ENCODE assay signal across 15 mouse cellular contexts in the genomic region with DNA sequence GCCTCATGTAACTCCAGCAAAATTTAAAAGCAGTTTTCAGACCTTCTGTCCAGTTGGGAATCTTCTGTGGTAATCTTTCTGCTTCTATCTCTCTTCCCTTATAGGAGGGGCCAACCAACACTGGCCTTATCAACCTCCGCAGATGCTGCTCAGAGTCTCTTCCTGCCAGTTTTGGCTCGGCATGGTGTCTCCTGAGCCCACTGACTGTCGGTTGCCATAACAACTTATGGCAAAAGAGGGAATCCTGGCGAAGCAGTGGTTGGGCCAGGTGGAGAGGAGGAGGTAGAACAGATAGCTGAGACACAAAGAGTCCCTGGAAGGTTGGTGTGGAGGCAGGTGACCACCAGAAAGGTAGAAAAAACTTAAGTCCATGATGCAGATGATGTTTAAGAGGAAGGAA.
DNase-seq lines count a peak whose midpoint lies in the region; ATAC-seq lines count a peak whose summit lies in the region.
"Had no signal": no experiment of that assay in that cellular context is flagged by ENCODE, and none has a peak within 500 bp of the region (broad histone marks: within the 10 kb centered on the region; RNA-seq: fewer than 3 reads in every experiment).

No protein-coding gene starts in this region.

- intact Hi-C loops in left cerebral cortex, postnatal 25 days (cut with DNase I) = loop anchor here (2.0 kb wide), 1 partner anchor 15 kb away; no protein-coding TSS in a partner anchor
- intact Hi-C loops in heart, postnatal 36 days (cut with DNase I) = no loop called here

- H3K36me3 ChIP-seq in heart, embryonic 10.5 days = no peaks in the 10 kb centered on the region
- H3K36me3 ChIP-seq: G1E; heart, embryonic 12.5 days; hindbrain, embryonic 13.5 days had no signal

- H3K27me3 ChIP-seq in heart, embryonic 10.5 days (ENCODE audit: insufficient read depth, poor library complexity, severe bottlenecking) = no peaks in the 10 kb centered on the region
- H3K27me3 ChIP-seq: heart, embryonic 12.5 days; hindbrain, embryonic 13.5 days had no signal

- H3K9me3 ChIP-seq in heart, embryonic 10.5 days = no peaks in the 10 kb centered on the region
- H3K9me3 ChIP-seq: G1E; heart, embryonic 12.5 days; hindbrain, embryonic 13.5 days had no signal

- peak; percentile 23 to 31 for DNase-seq in frontal cortex, postnatal 36 days (ENCODE audit: low spot score in 2 of 2)
- no peak for DNase-seq in frontal cortex, postnatal 25 days (ENCODE audit: low spot score in 2 of 2)
- DNase-seq in left cerebral cortex, postnatal 25 days (ENCODE audit: low spot score in 2 of 2) = peak; percentile 2 to 63
- DNase-seq in natural killer cell, adult 2 months (ENCODE audit: low spot score in 2 of 2) = no peak
- DNase-seq in heart, embryonic 10.5 days (ENCODE audit: low spot score) = no peak
- no peak for DNase-seq in heart, postnatal 36 days
- DNase-seq: B cell, adult 2 months; kidney, adult 9 months; lung, postnatal 10 days had no signal

- H3K4me3 ChIP-seq in heart, embryonic 10.5 days = no peak overlapping the region
- H3K4me3 ChIP-seq: heart, embryonic 12.5 days; hindbrain, embryonic 13.5 days had no signal

- ATAC-seq in erythroblast, adult 5-6 weeks (replicated peaks; ENCODE audit: low FRiP score, poor library complexity, severe bottlenecking) = peak; percentile 97
- peak; percentile 95 for ATAC-seq in megakaryocyte-erythroid progenitor cell, adult 5-6 weeks (replicated peaks; ENCODE audit: low FRiP score, low TSS enrichment, poor library complexity, severe bottlenecking)
- ATAC-seq: activated CD4-positive, CD25-positive, alpha-beta regulatory T cell, adult 4 months had no signal

- WGBS in heart, embryonic 10.5 days = 10% methylated on average over 4 of the region's 4 CpGs

- H3K27ac ChIP-seq in heart, embryonic 10.5 days = no peak overlapping the region
- H3K27ac ChIP-seq: hindbrain, embryonic 13.5 days had no signal

- H3K4me1 ChIP-seq in heart, embryonic 10.5 days = no peaks in the 10 kb centered on the region
- H3K4me1 ChIP-seq: heart, embryonic 12.5 days; hindbrain, embryonic 13.5 days had no signal

Comparison
In these comparisons a context has a peak if more than half of its experiments do, and no peak if none do; other contexts are left out.
1. DNase-seq: peak in frontal cortex, postnatal 36 days (2 of 2) and left cerebral cortex, postnatal 25 days (2 of 2); none in frontal cortex, postnatal 25 days (0 of 2), natural killer cell, adult 2 months (0 of 2), heart, embryonic 10.5 days (single experiment) and heart, postnatal 36 days (0 of 2).